Mouse (Mus musculus) ZHBTc4 (cell line): ENCODE results near the gene Mrpl39.

ENCODE experiments used
- DNase-seq: peaks from one replicate; pipeline ENCODE4 v3.0.0-alpha.2; 2011; ENCODE audit warnings: low read depth, low spot score

The Mrpl39 gene

DNA sequence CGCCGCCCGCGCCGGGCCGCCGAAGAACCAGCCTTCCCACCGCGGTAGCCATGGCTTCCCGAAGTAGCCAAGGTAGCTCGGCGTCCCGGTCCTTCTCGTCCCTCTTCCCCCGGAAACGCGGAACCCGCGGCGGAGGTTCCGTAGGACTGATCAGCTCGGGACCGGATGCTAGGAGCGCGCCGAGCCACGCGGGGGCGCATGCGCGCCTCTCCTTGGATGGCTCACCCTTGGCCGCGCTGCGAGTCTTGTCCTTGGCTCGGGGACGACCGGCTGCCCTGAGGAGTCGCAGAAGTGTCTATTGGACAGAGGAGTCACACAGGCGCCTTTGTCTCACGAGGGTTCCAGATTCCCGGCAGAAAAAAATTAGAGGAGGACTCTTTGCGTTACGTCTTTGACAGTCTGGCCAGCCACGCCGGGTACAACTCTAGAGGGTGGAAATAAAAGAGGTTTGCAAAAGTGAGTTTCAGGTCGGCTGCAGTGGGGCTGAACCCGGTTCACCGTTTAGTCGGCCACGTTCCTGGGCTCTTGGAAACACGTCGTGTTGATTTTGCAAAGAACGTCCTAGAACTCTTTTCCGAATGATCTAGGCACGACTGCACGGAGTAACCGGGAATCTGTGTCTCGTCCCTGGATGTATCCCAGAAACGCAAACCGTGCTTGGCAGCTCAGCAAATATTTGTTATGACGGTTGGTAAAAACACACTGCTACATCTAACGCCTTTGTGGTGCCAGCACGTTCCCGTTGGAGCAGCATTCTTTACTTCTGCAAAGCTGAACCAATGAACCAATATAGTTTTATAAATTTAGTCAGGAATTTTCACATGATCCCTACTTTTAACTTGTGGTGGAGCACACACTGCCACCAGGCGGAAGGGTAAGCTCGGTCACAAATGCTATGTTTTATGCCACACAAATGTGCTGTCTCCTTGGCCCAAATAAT lies at the start of gene Mrpl39:
TSS of gene Mrpl39 (minus strand) at position 577 of the 940 bp plus-strand sequence.
- peak; percentile 98 for DNase-seq

GRCm38 (mm10) chr16:84784966-84785365 lies 49.4 kb upstream of the Mrpl39 start:
- DNase-seq = peak; percentile 57

GRCm38 (mm10) chr16:84783279-84783678 lies 47.7 kb upstream of the Mrpl39 start:
- no peak for DNase-seq

DNA sequence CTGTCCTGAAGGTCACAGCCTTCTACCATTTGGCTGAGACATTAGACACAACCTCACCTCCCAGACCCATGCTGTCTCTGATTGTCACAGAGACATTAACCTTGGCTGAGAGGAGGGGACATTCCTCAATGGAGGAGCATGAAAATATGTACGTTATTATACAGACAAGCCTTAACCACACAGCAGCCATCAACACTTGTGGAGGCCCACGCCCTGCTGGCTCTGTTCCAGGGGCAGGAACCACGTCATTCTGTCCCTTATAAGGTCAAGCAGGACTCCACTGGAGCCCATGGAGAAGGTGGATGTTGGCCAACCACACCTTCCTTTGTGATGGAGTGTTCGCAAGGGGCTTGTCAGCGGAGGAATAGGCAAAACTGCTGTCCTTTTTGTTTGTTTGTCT lies 44.2 kb upstream of the Mrpl39 start:
- peak; percentile 93 for DNase-seq

- peak; percentile 93 for DNase-seq
Measured at GRCm38 (mm10) chr16:84778861-84779630, 43.5 kb upstream of the Mrpl39 start.

DNA sequence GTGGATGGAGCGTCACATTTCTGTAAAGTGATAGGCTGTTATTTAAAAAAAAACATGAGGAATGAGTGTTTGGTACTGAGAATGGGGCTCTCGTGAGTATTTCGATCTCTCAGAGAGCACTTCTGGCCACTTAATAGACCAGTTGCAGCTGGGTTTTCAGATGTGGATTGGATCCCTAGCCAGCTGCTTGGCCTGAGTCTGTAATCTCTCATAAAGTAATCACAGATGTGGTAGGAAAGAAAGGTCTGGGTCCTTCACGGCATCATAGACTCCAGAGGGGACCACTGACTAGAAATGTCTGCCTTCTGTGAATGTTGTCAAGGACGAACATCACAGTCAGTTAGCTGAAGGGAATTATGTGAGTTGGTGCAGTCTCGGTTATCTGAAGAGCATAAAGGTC lies 42.9 kb upstream of the Mrpl39 start:
- no peak for DNase-seq

- peak; percentile 53 for DNase-seq
Measured at GRCm38 (mm10) chr16:84776089-84776784, 40.7 kb upstream of the Mrpl39 start.

- DNase-seq = no peak
Measured at GRCm38 (mm10) chr16:84775356-84775755, 39.8 kb upstream of the Mrpl39 start.

DNA sequence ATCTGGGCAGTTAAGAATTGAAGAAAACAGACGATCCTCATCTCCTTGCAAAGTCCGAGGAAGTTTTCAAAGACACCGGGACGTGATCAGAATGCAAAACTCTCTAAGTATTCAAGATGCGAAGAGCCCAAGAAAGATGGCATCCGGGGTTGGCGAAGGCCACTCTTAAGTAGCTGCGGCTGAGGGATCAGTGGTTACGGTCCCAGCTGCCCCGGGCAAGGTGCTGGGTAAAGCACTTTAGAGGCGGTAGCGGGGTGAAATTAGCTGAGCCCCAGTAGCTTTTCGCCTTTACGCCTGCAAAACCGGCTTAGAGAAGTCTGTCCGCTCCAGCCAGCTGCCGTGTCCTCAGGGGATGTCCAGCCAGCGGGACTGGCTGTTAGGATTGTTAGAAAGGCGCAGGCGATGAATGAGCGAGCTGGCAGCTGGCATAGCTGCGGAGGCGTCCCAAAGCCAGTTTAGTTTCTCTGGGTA lies 39.3 kb upstream of the Mrpl39 start:
- peak; percentile 17 for DNase-seq

GRCm38 (mm10) chr16:84774003-84774703 lies 38.6 kb upstream of the Mrpl39 start, which contains the start of gene Jam2:
TSS of gene Jam2 (plus strand) at chr16:84774123.
- peak; percentile 92 for DNase-seq

- DNase-seq = no peak
Measured at GRCm38 (mm10) chr16:84773268-84773861, 37.8 kb upstream of the Mrpl39 start.

GRCm38 (mm10) chr16:84772496-84773267 lies 37.1 kb upstream of the Mrpl39 start:
- peak; percentile 85 for DNase-seq

GRCm38 (mm10) chr16:84771461-84771860 lies 35.9 kb upstream of the Mrpl39 start:
- no peak for DNase-seq

GRCm38 (mm10) chr16:84770891-84771290 lies 35.3 kb upstream of the Mrpl39 start:
- no peak for DNase-seq

DNA sequence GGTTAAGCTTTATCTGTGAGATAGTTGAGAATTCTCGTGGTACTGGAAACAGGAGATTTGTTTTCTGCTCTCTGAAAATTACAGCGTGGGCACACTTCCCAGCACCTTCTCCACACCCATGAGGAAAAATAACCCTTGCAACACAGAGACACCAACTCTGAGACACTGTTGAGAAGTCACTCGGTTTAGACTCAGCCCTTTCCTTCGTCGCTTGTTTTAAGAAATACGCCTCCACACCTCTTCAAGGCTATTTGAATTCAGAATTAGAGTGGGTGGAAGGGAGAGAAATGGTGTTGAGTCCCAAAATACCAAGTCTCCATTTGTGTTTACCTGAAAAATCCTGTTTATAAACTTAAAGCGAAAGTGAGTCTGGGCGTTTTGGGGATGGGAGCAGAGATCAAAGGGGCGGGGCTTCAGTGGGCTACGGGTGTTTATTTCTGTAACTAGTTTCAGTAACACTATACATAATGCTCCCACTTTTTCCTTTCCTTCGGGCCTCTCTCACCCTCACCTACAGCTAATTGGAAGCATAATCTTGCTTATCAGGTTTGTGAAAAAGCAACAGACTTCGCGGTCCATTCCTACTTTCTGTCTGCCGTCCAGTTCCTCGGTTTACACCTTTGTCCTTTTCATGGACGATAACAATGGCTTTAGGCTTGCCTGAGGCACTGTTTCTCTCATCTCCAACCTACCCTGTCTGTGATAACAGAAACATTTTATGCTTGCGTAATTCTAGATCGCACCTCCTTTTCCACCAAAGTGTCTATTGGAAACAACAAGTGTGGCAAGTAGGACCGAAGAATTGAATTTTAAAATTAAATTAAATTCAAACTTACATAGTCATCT lies 34.3 kb upstream of the Mrpl39 start:
- DNase-seq = peak; percentile 71

DNA sequence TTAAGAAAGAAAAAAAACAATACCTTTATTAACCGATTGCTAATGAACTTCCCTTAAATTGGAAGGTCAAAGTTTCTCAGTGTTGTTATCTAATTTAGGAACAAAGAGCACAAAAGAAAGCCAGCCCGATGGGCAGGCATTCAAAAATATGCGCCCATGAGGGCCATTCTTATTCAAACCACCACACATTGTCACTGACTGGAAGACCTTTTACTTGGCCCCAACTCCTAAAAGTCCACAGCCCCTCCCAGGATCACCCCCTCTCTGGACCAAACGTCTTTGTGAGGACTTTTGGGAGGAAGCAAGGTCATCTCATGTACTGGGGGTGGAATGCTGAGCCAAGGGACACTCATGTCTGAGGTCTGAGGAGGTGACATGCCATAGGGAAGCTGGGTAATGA lies 33.6 kb upstream of the Mrpl39 start:
- DNase-seq = peak; percentile 98

DNA sequence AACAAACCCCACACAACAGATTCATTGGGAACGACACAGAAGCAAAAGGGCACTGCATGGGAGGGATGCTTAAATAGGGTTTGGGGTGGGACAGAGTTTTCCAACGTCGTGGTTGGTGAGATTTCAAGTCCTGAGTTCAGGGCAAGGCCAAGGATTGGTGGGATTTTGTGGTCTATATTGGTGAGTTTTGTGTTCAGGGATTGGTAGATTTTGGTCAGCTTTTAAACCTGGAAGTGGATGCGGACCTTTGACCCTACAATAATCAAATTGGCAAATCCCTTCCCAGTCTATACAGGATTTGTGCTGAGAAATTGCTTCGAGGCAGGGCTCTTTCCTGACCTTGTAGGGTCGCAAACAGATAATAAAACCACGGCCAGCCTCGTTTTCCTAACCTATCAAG lies 32.4 kb upstream of the Mrpl39 start:
- peak; percentile 71 for DNase-seq

GRCm38 (mm10) chr16:84745721-84746306 lies 10.3 kb upstream of the Mrpl39 start:
- DNase-seq = no peak
